Mouse (Mus musculus): ENCODE data around the gene Trex2. TPM values are rescaled to one million over a fixed set of nuclear protein-coding genes. Genes with fewer than 3 reads are reported as not detected.

The Trex2 gene
- total and polyA plus RNA-seq, 2 experiments: not detected

- TF ChIP-seq CTCF (IDR thresholded peaks at IDR 0.05; ENCODE audit: low read depth, low read length) (no peak), POLR2A (IDR thresholded peaks at IDR 0.05; ENCODE audit: extremely low read depth, insufficient read depth, low read length) (no peak)
- no peak overlapping the region for H3K9ac ChIP-seq (ENCODE audit: low read depth, low read length)
- H3K27me3 ChIP-seq (ENCODE audit: control insufficient read depth, insufficient read depth, low read length): no peaks in the 10 kb centered on the region
- H3K27ac ChIP-seq (replicated peaks; ENCODE audit: insufficient read depth, low read depth, low read length): peak overlapping the region; percentile 35; the same call in 1 of the 2 replicates
- no peak for DNase-seq (ENCODE audit: extremely low read depth, low read depth, low spot score)
- no peak overlapping the region for H3K4me3 ChIP-seq (ENCODE audit: insufficient read depth, low read depth, low read length)
- H3K36me3 ChIP-seq (ENCODE audit: control insufficient read depth, insufficient read depth, low read length): no peaks in the 10 kb centered on the region
- 74% methylated on average over 12 of the region's 12 CpGs for WGBS
- peaks cover 3% of the 10 kb centered on the region; the same call in 1 of the 2 replicates for H3K4me1 ChIP-seq (ENCODE audit: control insufficient read depth, insufficient read depth, low read length)
- no peaks in the 10 kb centered on the region for H3K79me2 ChIP-seq (ENCODE audit: control insufficient read depth, insufficient read depth, low read length)
Measured at GRCm38 (mm10) chrX:73474340-73475165, 39.4 kb upstream of the Trex2 start.

GRCm38 (mm10) chrX:73471764-73472163 lies 36.6 kb upstream of the Trex2 start:
- DNase-seq (ENCODE audit: extremely low read depth, low read depth, low spot score): no peak
- Histone ChIP-seq H3K27me3 (ENCODE audit: control insufficient read depth, insufficient read depth, low read length) (no peaks in the 10 kb centered on the region), H3K4me1 (ENCODE audit: control insufficient read depth, insufficient read depth, low read length) (peaks cover 6% of the 10 kb centered on the region; the same call in 1 of the 2 replicates), H3K36me3 (ENCODE audit: control insufficient read depth, insufficient read depth, low read length) (no peaks in the 10 kb centered on the region), H3K9ac (ENCODE audit: low read depth, low read length) (no peak overlapping the region), H3K79me2 (ENCODE audit: control insufficient read depth, insufficient read depth, low read length) (no peaks in the 10 kb centered on the region), H3K27ac (replicated peaks; ENCODE audit: insufficient read depth, low read depth, low read length) (no peak overlapping the region), H3K4me3 (ENCODE audit: insufficient read depth, low read depth, low read length) (no peak overlapping the region)
- 97% methylated on average over 3 of the region's 3 CpGs for WGBS
- TF ChIP-seq POLR2A (IDR thresholded peaks at IDR 0.05; ENCODE audit: extremely low read depth, insufficient read depth, low read length) (no peak), CTCF (IDR thresholded peaks at IDR 0.05; ENCODE audit: low read depth, low read length) (no peak)

GRCm38 (mm10) chrX:73468752-73469151 lies 33.6 kb upstream of the Trex2 start:
- no peak overlapping the region for H3K9ac ChIP-seq (ENCODE audit: low read depth, low read length)
- no peaks in the 10 kb centered on the region for H3K36me3 ChIP-seq (ENCODE audit: control insufficient read depth, insufficient read depth, low read length)
- H3K79me2 ChIP-seq (ENCODE audit: control insufficient read depth, insufficient read depth, low read length): no peaks in the 10 kb centered on the region
- H3K27me3 ChIP-seq (ENCODE audit: control insufficient read depth, insufficient read depth, low read length): no peaks in the 10 kb centered on the region
- H3K4me3 ChIP-seq (ENCODE audit: insufficient read depth, low read depth, low read length): no peak overlapping the region
- TF ChIP-seq POLR2A (IDR thresholded peaks at IDR 0.05; ENCODE audit: extremely low read depth, insufficient read depth, low read length) (no peak), CTCF (IDR thresholded peaks at IDR 0.05; ENCODE audit: low read depth, low read length) (no peak)
- peaks cover 7% of the 10 kb centered on the region for H3K4me1 ChIP-seq (ENCODE audit: control insufficient read depth, insufficient read depth, low read length)
- no peak for DNase-seq (ENCODE audit: extremely low read depth, low read depth, low spot score)
- WGBS: 56% methylated on average over 1 of the region's 1 CpGs
- 0 out of 2 replicates have a peak overlapping the region, but pooled peaks have one; percentile 5 for H3K27ac ChIP-seq (replicated peaks; ENCODE audit: insufficient read depth, low read depth, low read length)

- Histone ChIP-seq H3K27me3 (ENCODE audit: control insufficient read depth, insufficient read depth, low read length) (no peaks in the 10 kb centered on the region), H3K79me2 (ENCODE audit: control insufficient read depth, insufficient read depth, low read length) (no peaks in the 10 kb centered on the region), H3K27ac (replicated peaks; ENCODE audit: insufficient read depth, low read depth, low read length) (peak overlapping the region; percentile 52; the same call in 1 of the 2 replicates), H3K4me1 (ENCODE audit: control insufficient read depth, insufficient read depth, low read length) (peaks cover 7% of the 10 kb centered on the region), H3K9ac (ENCODE audit: low read depth, low read length) (no peak overlapping the region), H3K36me3 (ENCODE audit: control insufficient read depth, insufficient read depth, low read length) (no peaks in the 10 kb centered on the region), H3K4me3 (ENCODE audit: insufficient read depth, low read depth, low read length) (no peak overlapping the region)
- 43% methylated on average over 3 of the region's 3 CpGs for WGBS
- DNase-seq (ENCODE audit: extremely low read depth, low read depth, low spot score): peak; percentile 84
- TF ChIP-seq CTCF (IDR thresholded peaks at IDR 0.05; ENCODE audit: low read depth, low read length) (no peak), POLR2A (IDR thresholded peaks at IDR 0.05; ENCODE audit: extremely low read depth, insufficient read depth, low read length) (no peak)
Measured at GRCm38 (mm10) chrX:73468330-73468729, 33.2 kb upstream of the Trex2 start.

GRCm38 (mm10) chrX:73467446-73468241 lies 32.5 kb upstream of the Trex2 start:
- no peaks in the 10 kb centered on the region for H3K36me3 ChIP-seq (ENCODE audit: control insufficient read depth, insufficient read depth, low read length)
- peaks cover 7% of the 10 kb centered on the region for H3K4me1 ChIP-seq (ENCODE audit: control insufficient read depth, insufficient read depth, low read length)
- H3K27ac ChIP-seq (replicated peaks; ENCODE audit: insufficient read depth, low read depth, low read length): peak overlapping the region; percentile 52
- no peaks in the 10 kb centered on the region for H3K27me3 ChIP-seq (ENCODE audit: control insufficient read depth, insufficient read depth, low read length)
- 68% methylated on average over 5 of the region's 5 CpGs for WGBS
- TF ChIP-seq POLR2A (IDR thresholded peaks at IDR 0.05; ENCODE audit: extremely low read depth, insufficient read depth, low read length): no peak
- no peak for TF ChIP-seq CTCF (IDR thresholded peaks at IDR 0.05; ENCODE audit: low read depth, low read length)
- no peak overlapping the region for H3K9ac ChIP-seq (ENCODE audit: low read depth, low read length)
- H3K4me3 ChIP-seq (ENCODE audit: insufficient read depth, low read depth, low read length): no peak overlapping the region
- peak; percentile 20 for DNase-seq (ENCODE audit: extremely low read depth, low read depth, low spot score)
- no peaks in the 10 kb centered on the region for H3K79me2 ChIP-seq (ENCODE audit: control insufficient read depth, insufficient read depth, low read length)

Data from liver, adult 2 months (tissue).